Mouse (Mus musculus) heart, adult 2 months (tissue): Measurements from ENCODE around the gene Gpr45.

Source experiments
- CTCF ChIP-seq: fragments of 200-600 bp; IDR thresholded peaks from 2 replicates; pipeline ENCODE4 v1.8.1; 2022; ENCODE audit warnings: antibody characterized with exemption, mild to moderate bottlenecking, moderate library complexity
- POLR2A ChIP-seq: fragments of 200-500 bp; IDR thresholded peaks from 2 replicates; pipeline ENCODE4 v1.6.1; 2011; ENCODE audit warnings: mild to moderate bottlenecking, low read depth, low read length, control low read depth; ENCODE audit not compliant: insufficient read depth

- TF ChIP-seq CTCF (no peak), POLR2A (no peak)
Observed at GRCm38 (mm10) chr1:42956828-42957227, 4.2 kb downstream of the Gpr45 start.
